Mouse (Mus musculus) kidney, adult 18-20 months (tissue): ENCODE measurements at regions not wholly inside any gene's neighbourhood (a gene's known extent, or its start where the extent isn't known, plus 50 kb on each side); places are given as distances from the start of the nearest gene placed in this dataset.

Experiments
- DNase-seq: peaks from one replicate; pipeline ENCODE4 v3.0.0; 2021

DNA sequence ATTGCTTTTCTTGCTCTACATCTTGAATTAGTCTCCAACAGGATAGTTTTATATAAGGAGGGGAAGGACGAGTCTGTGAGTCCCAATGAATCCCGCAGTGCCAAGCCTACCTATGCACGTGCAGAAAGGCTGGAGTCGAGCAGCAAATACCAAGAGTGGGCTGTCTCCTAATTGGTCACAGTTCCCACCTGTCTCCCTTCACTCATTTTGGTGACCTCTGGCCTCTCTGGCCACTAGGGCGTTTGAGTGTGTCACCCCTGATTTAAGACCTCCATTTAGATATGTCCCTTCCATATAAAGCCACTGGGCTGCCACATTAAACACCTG lies 234.1 kb downstream of the Zfp36l1 start:
- no peak for DNase-seq

DNA sequence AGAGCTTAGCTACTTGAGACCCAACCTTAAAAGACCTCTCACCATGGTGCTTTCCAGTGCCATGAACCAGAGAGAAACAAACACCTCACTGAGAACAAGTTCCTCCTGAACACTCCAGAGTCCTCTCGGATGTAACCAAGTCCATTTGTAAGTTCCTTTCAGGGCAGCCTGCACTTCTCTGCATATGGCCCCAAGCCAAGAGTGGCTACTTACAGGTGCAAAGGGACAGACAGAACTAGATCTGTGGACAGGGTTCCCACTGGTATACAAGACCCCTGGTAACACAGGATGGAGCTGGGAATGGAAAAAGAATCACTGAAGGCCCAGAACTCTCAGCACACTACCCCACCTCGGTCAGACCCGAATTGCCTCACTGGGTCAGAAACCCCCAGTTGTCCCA lies 234.7 kb downstream of the Zfp36l1 start:
- no peak for DNase-seq

DNA sequence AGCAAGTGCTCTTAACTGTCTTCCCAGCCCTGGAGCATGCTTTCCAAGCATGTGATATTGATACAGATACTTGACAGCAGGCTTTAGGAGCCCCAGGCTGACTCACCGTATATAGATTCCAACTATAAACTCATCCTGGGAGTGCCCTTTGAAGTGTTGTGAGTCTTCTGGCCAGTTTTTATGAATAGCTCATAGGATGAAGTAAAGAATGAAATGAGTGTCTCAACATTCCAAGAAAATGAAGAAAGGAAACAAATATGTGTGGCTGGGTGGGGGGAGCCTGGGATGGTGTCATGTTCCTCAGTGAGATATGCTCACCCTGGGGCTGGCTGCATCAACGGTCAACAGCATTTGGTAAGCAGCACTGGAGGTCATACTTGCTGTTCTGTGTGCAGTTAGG lies 238.5 kb downstream of the Zfp36l1 start:
- DNase-seq = no peak

DNA sequence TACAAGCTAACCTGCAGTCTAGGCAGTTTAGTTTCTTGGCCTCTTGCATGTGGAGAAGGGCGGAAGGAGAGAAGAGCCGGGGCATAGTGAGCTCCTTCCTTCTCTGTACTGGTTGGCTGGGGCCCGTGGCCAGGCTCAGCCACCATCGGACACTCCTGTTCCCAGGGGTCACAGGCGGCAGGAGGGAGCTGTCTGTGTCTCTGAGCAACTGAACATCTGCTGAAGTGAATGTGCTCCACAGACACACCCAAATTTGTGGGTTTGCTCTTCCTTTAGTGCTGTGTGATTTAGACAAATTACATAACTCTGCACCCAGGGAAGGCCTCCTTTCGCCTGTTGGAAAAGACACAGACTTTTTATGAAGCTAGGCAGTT lies 247.6 kb downstream of the Zfp36l1 start:
- no peak for DNase-seq

DNA sequence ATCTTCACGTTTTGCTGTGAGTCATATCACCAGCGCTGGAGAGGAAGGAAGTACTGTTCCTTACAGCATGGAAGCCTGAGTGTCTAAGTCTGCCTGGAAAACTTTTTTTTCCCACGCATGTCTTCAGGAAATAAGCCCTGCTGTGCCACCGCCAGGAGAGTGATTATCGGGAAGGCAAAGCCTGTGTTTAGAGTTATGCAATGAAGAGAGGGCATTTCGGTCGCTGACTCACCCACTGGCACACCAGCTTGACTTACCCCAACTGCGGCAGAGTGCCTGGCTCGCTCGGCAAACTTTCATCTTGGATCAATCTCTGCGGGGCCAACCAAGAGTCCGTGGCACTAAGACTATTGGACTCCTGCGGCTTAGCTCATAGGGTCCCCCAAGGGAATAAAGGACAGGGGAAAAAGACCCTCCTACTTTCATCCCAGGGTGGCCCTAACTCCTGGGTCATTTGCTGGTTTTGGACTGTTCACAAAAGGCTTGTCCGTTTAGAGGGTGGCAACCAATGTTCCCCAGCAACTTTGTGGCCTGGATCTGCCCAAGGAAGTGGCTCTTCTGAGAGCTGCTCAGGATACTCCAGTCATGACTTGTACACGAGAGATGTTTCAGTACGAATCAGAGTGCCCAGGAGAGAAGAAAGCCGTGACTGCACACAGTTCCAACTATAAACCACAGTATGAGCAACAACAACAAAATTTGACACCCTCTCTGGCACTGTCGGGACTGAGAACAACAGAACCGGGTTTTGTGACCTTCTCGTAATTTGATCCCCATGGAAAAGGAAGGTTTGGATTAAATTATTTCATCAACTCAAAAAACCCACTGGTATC lies 248.3 kb downstream of the Zfp36l1 start:
- DNase-seq = no peak
